Mouse (Mus musculus): ENCODE results near the gene P4ha2. TPM values are rescaled to one million over a fixed set of nuclear protein-coding genes. Genes with fewer than 3 reads are reported as not detected.
A peak's percentile ranks its signal among the peaks of the same experiment; 100 is the strongest.

The P4ha2 gene
- polyA plus RNA-seq, 1 experiment, result 3.3 TPM

DNA sequence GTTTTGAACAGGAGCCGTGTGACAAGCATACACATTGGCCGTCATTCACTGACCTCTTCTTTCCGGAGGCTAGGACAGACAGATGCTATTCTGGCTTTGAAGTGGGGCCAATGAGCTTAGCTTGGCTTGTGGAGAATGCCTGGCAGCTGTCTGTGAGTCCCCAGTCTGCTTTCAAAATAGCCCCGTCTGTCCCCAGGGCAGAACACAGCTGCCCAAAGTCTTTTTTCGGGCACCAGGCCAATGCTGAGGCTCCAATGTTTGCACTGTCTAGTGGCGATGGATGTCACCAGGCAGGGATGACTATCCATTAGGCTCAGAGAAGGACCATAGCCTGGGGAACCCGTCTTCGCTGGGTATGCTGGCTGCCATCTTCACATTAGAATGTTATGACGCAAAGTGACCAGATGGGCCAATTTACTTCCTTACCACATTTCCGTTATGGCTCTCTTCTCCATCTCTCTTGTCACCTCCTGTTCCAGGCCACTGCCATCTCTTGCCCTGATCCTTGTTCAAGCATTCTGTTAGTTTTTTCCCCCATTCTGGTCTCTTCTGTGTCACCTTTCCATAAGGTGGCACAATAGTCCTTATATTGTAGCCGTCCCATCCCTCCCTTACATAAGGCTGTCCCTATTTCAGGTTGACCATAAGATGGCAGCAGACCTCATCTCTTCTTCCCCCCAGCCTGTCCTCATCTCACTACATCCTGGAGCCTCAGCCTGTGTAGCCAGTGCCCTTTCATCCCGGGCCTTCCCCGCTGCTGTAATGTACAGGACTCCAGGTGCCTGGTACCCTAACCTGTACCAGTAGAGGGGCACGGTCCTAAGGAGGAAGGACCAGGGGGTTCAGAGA lies 22.7 kb downstream of the P4ha2 start:
- no peak for DNase-seq (ENCODE audit: low read depth, low spot score)
- 47% methylated on average over 14 of the region's 14 CpGs for WGBS

- no peak for DNase-seq (ENCODE audit: low read depth, low spot score)
- WGBS, result 83% methylated on average over 18 of the region's 18 CpGs
Observed at GRCm38 (mm10) chr11:54125982-54126648, 26.2 kb downstream of the P4ha2 start.

- WGBS, result 35% methylated on average over 15 of the region's 15 CpGs
- DNase-seq (ENCODE audit: low read depth, low spot score), result no peak
Observed at GRCm38 (mm10) chr11:54126654-54127374, 26.9 kb downstream of the P4ha2 start.

DNA sequence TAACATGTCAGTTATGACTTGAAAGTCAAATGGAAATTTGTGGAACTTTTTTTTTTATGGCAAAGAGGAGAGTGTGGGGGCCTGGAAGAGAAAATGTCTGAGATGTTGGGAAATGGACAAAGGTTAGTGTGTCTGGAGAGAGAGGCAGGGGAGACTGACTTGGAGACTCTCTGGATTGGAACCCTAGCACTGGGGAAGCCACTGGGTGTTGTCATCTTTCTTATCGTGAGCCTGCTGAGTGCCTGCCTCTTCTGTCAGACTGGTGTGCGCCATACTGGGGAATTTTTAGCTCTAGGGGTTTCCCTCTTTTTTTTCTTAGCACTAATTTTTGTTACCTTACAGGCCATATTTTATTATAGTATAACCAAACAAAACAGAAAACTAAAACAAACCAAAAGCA lies 27.5 kb downstream of the P4ha2 start:
- DNase-seq (ENCODE audit: low read depth, low spot score), result no peak
- 79% methylated on average over 2 of the region's 2 CpGs for WGBS

- WGBS, result 78% methylated on average over 8 of the region's 8 CpGs
- DNase-seq (ENCODE audit: low read depth, low spot score), result no peak
Observed at GRCm38 (mm10) chr11:54129955-54130354, 30.1 kb downstream of the P4ha2 start.

GRCm38 (mm10) chr11:54130721-54131120 lies 30.8 kb downstream of the P4ha2 start:
- no peak for DNase-seq (ENCODE audit: low read depth, low spot score)
- WGBS, result 81% methylated on average over 6 of the region's 6 CpGs

DNA sequence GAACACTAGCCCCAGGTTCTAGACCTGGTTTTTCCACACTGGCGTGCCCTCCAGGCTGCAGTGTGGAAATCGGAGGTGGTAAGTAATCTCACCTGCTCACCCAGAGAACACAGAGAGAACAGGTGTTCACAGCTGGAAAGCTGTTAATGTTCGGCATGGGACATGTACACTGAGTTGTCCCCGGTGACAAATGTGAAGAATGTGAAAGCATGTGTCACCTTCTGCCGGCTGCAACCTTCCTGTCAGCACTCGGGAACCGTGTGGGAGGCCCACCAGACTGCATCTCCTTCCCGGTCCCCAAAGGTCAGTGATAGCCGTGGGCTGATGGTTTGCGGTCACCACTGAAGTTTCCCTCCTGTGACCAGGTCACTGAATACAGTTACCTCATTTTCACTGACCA lies 32.4 kb downstream of the P4ha2 start:
- WGBS, result 76% methylated on average over 10 of the region's 10 CpGs
- DNase-seq (ENCODE audit: low read depth, low spot score), result no peak

GRCm38 (mm10) chr11:54134905-54135304 lies 35.0 kb downstream of the P4ha2 start:
- 75% methylated on average over 6 of the region's 6 CpGs for WGBS
- DNase-seq (ENCODE audit: low read depth, low spot score), result no peak

GRCm38 (mm10) chr11:54140159-54140558 lies 40.3 kb downstream of the P4ha2 start:
- WGBS, result 51% methylated on average over 2 of the region's 2 CpGs
- DNase-seq (ENCODE audit: low read depth, low spot score), result peak; percentile 31

DNA sequence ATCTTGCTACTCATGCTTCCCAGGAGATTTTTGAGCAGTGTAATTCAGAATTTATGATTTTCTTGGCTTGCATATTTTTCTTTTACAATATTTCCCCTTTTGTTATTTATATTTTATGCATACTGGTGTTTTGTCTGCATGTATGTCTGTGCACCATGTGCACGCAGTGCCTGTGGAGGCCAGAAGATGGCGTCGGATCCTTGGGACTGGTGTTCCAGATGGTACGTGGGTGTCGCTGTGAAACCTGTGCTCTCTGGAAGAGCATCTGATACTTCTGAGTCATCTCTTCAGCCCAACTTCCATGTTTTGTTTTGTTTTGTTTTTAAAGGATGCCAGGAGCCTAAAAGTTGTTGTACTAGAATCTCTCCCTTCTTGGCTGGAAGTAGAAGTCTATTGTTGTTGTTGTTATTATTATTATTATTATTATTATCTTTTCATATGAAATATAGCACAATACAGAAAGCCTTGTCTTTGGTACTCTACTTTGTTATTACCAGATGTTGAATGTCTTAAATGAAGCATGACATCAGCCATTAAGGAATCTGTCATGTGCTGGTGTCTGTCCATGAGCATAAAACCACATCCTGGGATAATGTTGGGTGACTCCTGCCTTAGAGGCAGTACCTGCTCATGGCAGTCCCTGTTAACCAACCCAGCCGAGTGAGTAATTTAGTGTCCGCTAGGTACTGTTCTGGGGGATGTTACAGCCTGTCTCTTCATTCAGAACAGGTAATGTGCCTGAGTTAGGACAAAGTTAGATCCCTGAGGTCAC lies 41.5 kb downstream of the P4ha2 start:
- no peak for DNase-seq (ENCODE audit: low read depth, low spot score)
- 89% methylated on average over 7 of the region's 7 CpGs for WGBS

- WGBS, result 34% methylated on average over 3 of the region's 3 CpGs
Observed at GRCm38 (mm10) chr11:54144886-54145285, 45.0 kb downstream of the P4ha2 start.

GRCm38 (mm10) chr11:54145990-54146389 lies 46.1 kb downstream of the P4ha2 start:
- 88% methylated on average over 6 of the region's 6 CpGs for WGBS
- DNase-seq (ENCODE audit: low read depth, low spot score), result no peak

More at GRCm38 (mm10) chr11:54144886-54145285, 45.0 kb downstream of the P4ha2 start:
- no peak for DNase-seq (ENCODE audit: low read depth, low spot score)

DNA sequence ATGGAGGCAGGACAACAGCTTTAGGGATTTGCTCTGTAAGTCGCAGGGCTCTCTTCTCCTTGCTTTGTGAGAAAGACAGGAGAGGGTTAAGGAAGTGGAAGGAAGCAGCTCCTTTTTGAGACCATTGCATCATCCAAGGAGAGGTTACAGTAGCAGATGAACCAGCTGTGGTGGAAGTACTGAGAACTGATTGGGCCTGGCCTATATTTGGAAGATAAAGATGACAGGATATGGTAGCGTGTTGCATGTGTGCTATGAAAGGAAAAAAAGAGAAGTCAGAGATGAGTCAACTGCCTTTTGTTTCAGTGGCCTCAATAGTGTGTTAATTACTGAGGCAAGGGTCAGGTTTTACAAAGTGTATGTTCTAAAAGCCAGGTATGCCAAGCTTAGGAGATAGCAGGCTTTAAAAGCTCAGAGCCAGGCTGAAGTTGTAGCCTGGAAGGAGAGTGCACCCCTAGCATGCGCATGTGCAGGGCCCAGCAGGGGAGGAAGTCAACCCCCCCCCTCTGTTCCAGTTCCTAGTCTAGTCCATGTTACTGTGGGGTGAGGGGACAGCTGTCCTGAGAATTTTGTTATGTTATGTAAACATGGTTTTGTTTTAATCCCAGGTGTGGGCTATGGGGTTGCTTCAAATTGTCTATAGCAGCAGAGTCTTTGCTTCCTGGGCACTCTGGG lies 50.0 kb downstream of the P4ha2 start:
- 74% methylated on average over 3 of the region's 3 CpGs for WGBS
- DNase-seq (ENCODE audit: low read depth, low spot score), result no peak

DNA sequence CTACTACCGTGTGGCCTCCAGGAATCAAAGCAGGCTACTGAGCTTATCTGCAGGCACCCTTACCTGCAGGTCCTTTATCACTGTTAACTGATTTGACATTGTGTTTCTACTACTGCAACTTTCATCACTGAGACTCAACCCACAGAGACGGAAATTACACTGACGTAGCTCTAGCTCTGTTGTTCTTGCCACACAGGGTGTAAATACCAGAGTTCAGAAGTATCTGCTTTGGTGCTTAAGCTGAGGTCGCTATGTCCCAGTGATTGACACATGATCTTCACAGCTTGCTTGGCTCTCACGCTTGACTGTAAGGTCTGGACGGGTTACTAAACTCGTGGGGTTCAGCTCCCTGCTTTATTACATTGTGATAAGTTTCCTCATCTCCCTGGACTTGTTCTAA lies 51.2 kb downstream of the P4ha2 start:
- no peak for DNase-seq (ENCODE audit: low read depth, low spot score)

DNA sequence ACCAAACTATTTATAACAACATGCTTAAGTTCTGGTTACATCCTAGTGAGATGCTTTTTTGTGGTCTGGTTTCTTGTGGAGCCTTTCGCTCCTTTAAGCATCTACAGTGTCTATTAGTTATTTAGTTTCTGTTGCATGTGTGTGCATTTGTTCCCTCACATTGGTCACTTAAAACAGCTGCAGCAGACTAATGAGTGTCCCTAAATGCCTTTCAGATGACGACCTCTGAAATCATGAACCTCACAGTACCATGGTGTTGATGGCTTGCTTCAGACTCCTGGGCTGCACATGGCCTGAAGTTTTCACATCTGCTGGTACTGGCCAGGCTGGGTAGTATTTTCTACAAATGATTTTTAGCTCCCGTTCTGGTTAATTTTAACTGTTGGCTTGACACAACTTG lies 53.1 kb downstream of the P4ha2 start:
- DNase-seq (ENCODE audit: low read depth, low spot score), result no peak
- 77% methylated on average over 3 of the region's 3 CpGs for WGBS

More for the DNA sequence above, 51.2 kb downstream of the P4ha2 start:
- 58% methylated on average over 7 of the region's 7 CpGs for WGBS

- no peak for DNase-seq (ENCODE audit: low read depth, low spot score)
- 71% methylated on average over 6 of the region's 6 CpGs for WGBS
Observed at GRCm38 (mm10) chr11:54155864-54156263, 56.0 kb downstream of the P4ha2 start.

GRCm38 (mm10) chr11:54156504-54156903 lies 56.6 kb downstream of the P4ha2 start:
- no peak for DNase-seq (ENCODE audit: low read depth, low spot score)

- no peak for DNase-seq (ENCODE audit: low read depth, low spot score)
- WGBS, result 76% methylated on average over 8 of the region's 8 CpGs
Observed at GRCm38 (mm10) chr11:54157586-54157985, 57.7 kb downstream of the P4ha2 start.

- DNase-seq (ENCODE audit: low read depth, low spot score), result no peak
- 72% methylated on average over 5 of the region's 5 CpGs for WGBS
Observed at GRCm38 (mm10) chr11:54160435-54160834, 60.5 kb downstream of the P4ha2 start.

All from large intestine, adult 2 months (tissue).